Mouse (Mus musculus) gastrocnemius, postnatal 14 days (tissue): ENCODE results near the gene Triobp. TPM values are rescaled to one million over a fixed set of nuclear protein-coding genes. Genes with fewer than 3 reads are reported as not detected.

Experiments used
- DNase-seq: peaks from one replicate; pipeline ENCODE4 v3.0.0; 2021; ENCODE audit warnings: mixed read lengths
- intact Hi-C: fragments of 180-260 bp; cut with DNase I; formaldehyde crosslinking; loops from one replicate; pipeline ENCODE4 v1.15.1; 2025; ENCODE audit warnings: low total_unique reads
- total RNA-seq, 2 experiments: library from RNA; stranded (reverse); gene quantifications; 2 replicates each; pipeline ENCODE4 v1.2.3; 2021

Triobp gene
- total RNA-seq, 2 experiments from 2014 or later: 57.9 to 80.0 TPM

DNA sequence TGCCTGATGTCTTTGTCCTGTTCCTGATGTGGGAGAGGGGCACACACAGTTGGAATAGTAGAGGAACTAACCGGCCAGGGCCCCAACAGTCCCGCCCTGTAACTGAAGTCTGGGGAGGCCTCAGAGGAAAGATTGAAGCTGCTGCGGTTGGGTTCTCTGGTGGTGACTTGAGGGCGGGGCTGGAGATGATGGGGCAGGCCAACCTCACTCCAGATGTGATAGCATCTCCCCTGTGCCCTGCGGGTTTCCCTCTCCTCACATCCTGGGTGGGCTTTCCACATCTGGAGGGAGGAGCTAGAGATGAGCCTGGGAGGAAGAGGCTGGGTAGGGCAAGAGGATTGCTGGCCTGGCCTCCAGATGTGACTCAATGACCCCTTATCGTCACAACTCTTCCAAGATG is 23.9 kb upstream of the Triobp start:
- DNase-seq: no peak
- intact Hi-C loops: no loop called here

DNA sequence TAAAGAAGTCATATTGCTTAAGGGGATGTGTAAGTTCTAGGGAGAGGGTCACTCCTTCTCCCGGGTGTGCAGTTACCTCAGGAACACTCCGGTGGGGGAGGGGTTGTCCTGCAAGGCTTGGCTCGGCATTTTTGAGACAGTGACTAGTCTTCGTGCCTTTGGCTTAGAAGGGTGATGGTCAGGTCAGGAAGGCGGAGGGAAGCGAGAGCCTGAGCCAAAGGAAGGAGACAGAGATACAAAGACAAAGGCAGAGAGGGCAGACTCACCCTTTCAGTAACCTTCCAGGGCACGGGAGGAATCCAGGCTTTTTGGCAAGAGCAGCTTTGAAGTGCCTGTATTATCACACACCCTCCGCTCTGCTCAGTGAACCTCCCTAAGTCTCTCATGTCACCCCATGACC is 22.4 kb upstream of the Triobp start:
- intact Hi-C loops: no loop called here

DNA sequence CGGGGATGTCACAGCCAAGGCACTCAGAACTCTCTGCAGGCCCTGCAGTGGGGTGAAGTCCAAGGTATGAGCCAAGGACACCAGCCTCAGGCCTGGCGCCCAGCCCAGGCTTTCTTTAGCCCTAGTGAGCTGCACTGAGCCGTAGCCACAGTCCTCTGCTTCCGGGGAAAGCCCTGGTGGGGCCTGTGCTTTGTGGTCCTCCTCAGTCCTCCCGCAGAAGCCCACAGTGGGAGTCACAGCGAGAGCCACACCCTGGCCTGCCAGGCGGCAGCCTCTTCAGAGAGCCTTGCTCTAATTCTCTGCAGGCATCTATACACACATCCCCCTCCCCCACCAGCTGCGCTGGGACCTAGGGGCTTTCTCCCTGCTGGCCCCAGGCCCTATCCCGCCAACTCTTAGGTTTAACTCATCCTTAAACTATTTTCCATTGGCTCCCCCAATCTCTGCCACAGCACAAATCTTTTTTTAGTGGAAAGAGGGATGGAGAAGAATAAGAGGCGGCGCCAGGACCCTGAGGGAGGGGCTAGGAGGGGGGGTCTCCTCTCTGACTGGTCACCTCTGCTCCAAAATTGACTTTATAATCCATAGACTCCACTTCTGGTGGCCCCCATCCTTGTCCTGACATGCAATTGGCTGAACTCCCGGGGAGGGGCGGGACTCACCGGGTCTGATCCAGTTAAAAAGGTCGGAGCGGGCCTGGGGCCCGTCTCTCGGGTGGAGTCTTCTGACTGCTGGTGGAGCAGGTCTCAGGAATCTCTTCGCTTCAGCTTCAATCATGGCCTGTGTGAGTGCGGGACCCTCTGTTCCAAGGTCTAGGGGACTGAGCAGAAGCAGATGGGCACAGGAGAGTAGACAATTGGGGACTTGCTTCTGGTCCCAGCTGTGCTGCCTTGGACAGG is 21.3 kb upstream of the Triobp start, which contains the start of gene Lgals1:
TSS of gene Lgals1 (plus strand) at position 705 of the 899 bp plus-strand sequence.
- intact Hi-C loops: no loop called here
- peak; percentile 93 for DNase-seq

More for the DNA sequence above, 22.4 kb upstream of the Triobp start:
- no peak for DNase-seq

DNA sequence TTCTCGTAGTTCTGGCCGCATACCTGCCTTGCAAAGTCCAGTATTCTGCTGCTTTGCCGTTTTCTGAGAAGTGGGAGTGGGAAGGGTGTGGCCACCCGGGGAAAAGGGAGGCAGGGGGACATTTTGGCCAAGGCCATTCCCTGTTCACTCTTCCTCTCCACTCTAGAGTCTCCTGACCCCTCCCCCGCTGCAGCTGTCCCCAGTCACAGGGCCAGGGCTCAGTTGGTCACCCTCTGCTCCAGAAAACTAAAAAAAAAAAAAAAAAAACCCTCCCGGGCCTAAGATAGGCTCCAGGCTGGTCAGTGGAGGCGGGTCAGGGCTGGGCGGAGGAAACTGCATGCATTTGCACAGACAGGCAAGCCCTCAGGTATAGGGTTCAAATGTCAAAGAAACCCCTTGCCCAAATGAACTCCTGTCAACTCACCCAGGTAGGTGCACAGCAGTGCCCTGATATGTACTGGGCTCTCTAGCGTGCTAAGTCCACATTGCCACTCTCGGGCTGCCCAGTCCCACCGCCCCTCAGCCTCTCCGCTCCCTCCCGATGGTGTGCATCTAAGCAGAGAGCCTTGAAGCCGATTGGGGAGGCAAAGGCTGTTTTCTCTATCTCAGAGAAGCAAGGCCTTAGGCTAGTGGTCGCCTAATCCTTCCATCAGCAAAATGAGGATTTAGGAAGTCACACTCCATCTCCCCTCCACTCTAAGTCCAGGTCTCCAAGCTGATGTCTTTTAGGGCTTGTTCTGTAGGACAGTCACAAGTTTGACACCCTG is 20.3 kb upstream of the Triobp start:
- intact Hi-C loops: no loop called here
- peak; percentile 75 for DNase-seq

DNA sequence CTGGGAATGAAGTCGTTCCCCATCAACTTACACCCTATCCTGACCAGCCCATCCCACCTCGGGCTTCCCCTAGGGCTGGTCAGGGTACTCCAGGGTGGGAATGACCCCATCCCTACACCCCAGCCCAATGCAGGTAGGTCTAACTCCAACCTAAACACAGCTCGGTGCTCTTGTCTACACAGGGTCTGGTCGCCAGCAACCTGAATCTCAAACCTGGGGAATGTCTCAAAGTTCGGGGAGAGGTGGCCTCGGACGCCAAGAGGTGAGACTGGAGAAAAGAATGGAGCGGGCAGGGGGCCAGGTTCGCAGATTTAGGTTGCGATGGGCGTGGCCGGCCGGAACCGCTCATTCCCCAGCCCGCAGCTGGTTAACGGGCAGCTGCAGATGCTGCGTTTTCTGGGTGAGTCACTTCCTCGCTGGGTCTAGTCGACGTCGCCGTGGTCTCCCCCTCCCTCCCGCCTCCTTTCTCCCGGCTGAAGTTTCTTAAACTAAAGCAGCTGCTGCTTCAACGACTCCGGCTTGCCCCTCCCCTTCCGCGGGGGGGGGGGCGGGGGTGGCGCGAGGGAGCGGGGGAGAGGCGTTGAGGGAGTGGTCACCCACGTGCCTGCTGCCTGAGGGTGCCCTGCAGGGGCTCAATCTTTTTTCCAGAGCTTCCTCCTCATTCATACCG is 19.6 kb upstream of the Triobp start:
- DNase-seq: peak; percentile 87
- intact Hi-C loops: no loop called here

DNA sequence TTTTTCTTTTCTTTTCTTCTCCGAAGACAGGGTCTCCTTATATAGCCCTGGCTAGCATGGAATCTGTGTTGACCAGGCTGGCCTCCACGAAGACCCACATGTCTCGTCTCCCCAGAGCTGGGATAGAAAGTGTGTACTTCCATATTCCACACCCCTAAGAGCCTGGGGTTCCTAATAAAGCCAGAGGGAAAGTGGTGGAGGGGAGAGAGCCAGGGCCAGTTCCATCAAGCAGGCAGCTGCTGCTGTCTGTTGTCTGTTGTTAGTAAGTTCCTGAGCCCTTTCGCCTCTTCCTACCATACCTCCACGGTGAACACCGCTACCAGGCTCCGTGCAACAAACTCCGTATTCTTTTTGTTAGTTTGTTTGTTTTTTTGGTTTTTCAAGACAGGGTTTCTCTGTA is 19.0 kb upstream of the Triobp start:
- DNase-seq: no peak
- intact Hi-C loops: no loop called here

DNA sequence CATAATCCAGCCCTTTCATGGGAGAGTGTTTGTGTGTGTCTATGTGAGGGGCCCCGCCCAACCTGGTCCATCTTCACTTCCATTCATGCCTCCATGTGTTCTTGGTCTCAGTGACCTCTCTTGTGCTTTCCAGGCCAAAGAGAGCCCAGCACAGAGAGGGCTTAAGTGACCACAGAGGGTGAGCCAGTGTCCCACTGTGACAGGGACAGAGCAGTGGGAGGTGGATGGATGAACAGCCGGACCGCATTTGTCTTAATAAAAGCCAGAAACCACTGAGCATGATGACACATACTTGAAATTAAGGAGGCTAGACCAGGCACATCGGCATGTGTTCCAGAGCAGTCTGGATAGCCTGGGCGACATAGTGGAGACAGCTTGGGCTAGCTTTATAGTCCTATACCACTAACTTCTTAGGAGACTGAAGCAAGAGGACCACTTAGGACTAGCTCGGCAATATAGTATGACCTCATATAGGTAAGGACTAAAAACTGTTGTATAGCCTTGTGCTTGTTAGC is 17.3 kb upstream of the Triobp start:
- intact Hi-C loops: no loop called here
- DNase-seq: no peak

DNA sequence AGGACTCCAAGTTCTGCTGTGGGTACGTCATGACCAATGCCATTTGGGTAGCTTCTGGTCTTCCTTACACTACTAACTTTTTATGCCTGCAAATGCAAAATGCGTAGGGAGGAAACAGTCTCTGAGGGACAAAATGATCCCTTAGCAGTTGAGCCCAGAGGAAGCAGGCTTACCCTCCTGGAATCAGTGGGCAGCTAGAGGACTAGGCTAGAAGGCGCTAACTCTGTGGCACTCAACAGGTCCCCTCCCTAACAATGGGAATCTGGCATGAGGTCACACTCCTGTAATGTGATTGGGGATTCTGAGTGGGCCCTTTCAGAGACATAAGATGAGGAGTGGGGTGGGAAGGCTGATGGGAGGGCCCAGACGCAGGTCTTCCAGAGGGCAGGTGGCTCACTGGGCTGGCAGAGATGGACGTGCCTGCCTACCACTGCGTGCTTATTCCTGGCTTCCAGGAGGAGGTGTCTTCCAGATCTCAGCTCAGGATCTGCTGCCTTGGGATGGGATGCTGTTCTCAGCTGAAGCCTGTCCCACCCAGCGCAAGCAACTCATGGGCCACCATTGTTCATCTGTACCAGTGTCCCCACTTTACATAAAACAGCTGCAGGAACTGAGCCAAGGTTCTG is 16.6 kb upstream of the Triobp start:
- DNase-seq: no peak
- intact Hi-C loops: no loop called here

DNA sequence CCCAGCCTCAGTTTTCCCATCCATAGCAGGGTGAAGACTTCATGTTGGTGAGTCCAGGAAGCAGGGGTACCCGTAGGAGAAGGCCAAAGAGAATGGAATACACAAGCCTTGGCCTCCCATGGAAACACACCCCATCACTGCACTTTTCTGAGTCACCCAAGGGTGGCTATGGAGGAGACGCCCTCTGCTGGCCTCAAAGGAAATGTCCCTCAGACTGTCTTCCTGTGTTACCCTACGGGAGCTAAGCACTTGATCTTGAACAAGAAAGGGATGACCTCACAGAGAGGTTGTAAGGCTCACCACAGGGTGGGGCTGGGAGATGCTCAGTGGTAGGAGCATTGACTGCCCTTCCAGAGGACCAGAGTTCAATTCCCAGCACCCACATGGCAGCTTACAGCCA is 15.9 kb upstream of the Triobp start:
- DNase-seq: peak; percentile 65
- intact Hi-C loops: no loop called here

DNA sequence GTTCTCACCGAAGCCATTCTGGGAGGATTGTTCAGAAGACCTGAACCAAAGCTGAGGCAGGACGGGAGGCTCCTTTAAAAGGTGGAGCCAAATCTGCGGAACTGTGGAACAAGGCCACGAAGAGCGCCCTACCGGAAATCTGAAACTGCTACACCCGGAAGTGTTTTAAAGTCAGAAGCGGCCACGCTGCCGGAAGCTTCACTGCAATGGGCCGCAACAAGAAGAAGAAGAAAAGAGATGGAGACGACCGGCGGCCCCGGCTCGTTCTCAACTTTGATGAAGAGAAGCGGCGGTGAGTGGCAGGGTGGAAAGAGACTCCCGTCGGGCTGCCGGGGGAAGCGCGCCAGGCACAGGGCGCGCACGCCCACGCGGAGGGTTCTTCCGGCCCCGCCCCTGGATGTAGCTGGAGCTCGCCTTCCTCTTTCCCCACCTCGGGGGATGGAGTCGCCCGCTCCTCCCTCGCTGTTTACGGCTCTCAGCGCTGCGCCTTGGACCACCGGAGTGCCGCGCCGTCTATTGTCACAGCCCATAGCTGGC is 12.7 kb upstream of the Triobp start, which contains the start of gene Nol12:
TSS of gene Nol12 (plus strand) at position 150 of the 537 bp plus-strand sequence.
- DNase-seq: peak; percentile 75
- intact Hi-C loops: no loop called here

DNA sequence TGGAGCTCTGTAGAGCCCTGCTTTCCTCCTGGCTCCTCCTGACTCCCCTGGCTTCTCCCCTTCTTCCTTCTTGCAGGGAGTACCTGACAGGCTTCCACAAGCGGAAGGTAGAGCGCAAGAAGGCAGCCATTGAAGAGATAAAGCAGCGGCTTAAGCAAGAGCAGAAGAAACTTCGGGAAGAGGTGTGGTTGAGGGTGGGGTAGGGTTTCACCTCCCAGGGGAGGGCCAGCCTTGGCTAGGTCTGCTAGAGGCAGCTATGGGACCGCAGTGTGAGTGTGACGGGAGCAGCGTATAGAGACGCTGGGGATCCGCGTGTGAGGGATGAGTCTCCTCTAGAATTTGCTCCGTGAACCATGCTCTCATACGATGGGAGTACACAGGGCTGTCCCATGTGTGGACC is 11.1 kb upstream of the Triobp start:
- intact Hi-C loops: no loop called here
- no peak for DNase-seq

DNA sequence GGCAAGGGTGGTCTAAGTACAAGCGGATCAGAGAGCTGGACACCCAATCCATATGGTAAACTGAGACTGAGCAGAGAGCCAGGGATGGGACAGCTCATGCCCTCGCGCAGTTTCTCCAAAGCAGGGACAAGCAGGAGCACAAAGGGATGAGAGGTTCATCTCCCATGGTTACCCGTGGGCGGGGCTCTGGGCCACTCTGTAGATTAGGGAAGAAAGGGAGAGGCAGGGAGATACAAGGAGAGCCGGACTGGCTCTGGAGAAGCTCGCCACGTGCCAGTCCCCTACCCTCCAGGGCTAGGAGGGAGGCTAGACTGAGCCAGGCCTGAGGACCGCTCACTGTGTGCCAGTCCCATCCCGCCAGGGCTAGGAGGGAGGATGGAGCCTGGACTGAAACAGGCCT is 10.2 kb upstream of the Triobp start:
- intact Hi-C loops: no loop called here
- DNase-seq: no peak

DNA sequence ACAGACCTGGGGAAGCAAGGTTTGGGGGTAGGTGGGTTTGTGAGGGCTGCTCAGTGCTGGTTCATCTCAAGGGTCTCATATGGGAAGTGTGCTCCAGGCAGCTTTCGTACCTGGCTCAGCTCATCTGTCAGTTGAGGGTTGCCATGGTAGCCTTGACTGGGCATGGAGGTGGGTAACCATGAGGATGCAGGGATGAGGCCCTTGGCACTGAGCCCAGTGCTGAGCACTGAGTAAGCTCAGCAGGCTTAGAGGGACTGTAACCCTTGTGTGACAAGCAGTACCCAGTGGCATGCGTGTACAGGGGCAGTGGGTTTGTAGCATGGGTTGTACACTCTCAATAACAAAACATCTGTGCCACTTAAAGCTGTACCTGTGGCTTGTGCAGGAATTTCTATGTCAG is 9.6 kb upstream of the Triobp start:
- intact Hi-C loops: no loop called here
- no peak for DNase-seq

DNA sequence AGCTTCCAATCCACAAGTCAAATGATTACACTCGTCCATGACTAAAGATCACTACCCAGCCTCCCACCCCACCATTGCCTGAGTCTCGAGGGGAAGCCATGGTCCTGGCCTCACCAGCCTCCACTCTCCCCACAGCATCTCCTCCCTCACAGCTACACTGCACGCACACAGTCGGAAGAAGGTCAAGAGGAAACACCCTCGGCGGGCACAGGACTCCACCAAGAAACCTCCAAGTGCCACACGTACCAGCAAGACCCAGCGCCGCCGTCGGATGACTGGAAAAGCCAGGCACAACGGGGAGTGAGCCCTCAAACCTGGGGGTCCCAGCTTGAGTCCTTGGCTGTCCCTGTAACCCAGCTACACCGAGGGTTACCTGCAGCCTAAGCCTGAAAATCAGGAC is 7.2 kb upstream of the Triobp start:
- intact Hi-C loops: no loop called here
- DNase-seq: no peak

DNA sequence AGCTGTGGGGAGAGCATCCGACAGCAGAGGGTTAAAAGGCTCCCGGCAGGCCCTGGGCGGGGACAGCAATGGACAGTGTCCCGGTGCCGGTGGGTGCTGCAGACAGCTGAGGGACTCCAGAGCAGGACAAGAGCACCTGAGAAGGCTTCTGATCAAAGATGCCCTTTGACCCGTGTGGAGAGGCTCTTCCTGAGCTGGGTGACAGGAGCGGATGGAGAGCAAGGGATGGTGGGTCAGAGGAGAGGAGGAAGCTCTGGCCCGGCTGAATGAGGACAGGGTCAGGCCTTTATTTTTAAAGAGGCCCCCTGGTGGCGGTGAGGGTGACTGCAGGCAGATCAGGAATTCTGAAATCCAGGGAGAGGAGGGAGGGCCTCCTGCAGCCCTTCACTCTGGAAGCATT is 4.9 kb upstream of the Triobp start:
- intact Hi-C loops: no loop called here

DNA sequence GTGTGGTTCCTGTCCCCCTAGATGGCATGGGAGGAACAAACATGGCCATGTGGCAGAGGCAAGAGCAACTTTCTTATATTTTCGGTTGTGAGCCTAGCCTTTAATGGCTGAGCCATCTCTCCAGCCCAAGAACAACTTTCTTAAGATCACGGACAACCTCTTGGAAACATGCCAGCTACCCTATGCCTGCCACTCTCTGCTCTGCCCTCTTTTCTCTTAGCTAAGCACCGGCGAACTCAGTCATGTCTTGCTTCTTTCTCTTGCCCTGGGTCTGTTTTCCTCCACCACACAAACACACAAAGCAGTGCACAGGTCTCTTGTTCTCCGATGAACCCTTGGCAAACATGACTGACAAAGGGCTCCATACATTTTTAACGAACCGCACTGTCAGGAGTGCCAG is 1.3 kb upstream of the Triobp start:
- intact Hi-C loops: no loop called here
- DNase-seq: no peak

More for the DNA sequence above, 4.9 kb upstream of the Triobp start:
- DNase-seq: peak; percentile 81

DNA sequence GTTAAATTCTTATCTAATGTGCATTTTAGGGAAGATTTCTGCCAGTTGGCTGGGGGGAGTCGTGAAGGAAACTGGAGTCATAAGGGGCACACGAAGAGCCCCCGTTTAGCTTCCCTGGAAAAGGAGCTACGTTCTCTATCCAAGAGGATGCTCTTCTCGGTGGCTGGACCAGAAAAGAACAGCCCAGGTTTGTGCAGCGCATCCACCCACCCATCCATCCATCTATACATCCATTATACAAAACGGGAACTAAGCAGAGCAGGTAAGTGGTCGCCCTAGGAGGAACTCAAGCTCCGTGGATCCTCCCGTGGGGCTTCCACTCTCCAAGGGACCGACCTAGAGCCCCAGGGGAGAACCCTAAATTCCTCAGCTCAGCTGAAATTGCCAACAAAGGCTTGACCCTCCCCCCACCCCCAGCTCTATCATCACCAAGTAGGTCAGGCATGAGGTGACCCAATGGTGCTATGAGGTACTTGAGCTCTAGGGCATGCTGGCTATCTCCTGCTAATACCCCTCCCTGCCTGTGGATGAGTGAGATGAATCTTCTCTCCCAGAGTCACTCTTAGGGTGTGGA is 715 bp downstream of the Triobp start:
- intact Hi-C loops: no loop called here
- no peak for DNase-seq

DNA sequence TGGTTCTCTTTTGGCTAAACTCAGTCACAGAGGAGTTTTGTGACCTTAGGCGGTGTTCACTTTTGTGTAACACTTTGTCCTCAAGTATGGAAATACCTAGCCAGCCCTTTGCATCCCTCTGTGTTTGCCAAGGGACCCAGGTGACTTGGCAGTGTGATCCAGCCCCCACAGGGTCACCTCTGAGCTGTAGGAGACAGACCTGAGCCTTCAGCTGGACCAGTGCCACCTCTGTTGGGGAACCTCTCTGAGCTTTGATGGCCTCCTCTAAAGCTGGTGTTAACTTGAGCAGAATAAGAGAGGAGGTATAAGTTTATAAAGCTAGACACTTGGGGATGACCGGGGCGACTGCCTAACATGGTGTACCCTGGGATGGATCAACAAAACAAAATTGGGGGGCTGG is 1.4 kb downstream of the Triobp start:
- DNase-seq: no peak
- intact Hi-C loops: no loop called here

DNA sequence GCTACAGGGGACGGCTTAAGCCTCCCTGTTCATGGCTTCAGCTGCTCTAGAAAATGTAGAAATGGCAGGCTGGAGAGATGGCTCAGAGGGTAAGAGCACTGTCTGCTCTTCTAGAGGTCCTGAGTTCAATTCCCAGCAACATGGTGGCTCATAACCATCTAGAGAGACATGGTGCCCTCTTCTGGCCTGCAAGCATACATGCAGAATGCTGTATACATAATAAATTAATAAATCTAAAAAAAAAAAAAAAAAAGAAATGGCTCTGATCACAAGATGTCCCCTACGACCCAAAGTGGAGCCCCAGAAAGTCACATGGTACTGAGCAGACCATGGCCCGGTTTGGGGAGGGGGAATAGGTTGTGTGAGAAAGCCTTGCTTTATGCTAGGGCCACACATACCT is 8.1 kb downstream of the Triobp start:
- DNase-seq: no peak
- intact Hi-C loops: no loop called here
